Mouse (Mus musculus) liver, embryonic 14.5 days (tissue): ENCODE data around the gene Snrk.

Source experiments
- CTCF ChIP-seq: IDR thresholded peaks from 2 replicates; pipeline ENCODE4 v1.5.1; 2016; ENCODE audit warnings: antibody characterized with exemption, low read depth, control low read depth
- EP300 ChIP-seq: IDR thresholded peaks from 2 replicates; pipeline ENCODE4 v1.6.1; 2016; ENCODE audit warnings: antibody characterized with exemption, low read depth

GRCm38 (mm10) chr9:122104285-122104829 is 12.7 kb upstream of the Snrk start:
- TF ChIP-seq CTCF = no peak
- TF ChIP-seq EP300 = no peak
